8 mouse cellular contexts compared by ENCODE assay signal in the genomic region with DNA sequence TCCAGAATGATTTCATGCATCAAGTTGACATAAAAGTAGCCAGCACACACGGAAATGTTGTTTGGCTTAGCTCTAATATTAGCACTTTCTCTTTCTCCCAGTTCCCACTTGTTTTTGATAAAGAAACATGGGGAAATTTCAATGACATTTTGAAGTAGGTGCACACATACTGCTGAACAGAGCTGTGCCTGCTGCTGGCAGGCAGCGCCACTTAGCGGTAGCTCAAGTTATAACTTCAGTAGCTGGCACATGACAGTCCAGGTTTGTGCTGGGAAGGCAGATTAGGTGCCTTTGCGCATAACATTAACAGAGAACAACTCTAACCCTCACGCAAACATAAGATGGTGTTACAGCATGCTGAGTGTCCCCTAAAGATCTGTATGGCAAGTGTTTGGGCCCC. TPM values are rescaled to one million over a fixed set of nuclear protein-coding genes. Genes with fewer than 3 reads are reported as not detected.
A peak's percentile ranks its signal among the peaks of the same experiment; 100 is the strongest.
DNase-seq lines count a peak whose midpoint lies in the region; ATAC-seq and TF ChIP-seq lines count a peak whose summit lies in the region.

No protein-coding gene starts in this region.

- no peak overlapping the region for H3K4me2 ChIP-seq in midbrain, embryonic 16.5 days (ENCODE audit: low read length)

- H3K9me3 ChIP-seq in limb, embryonic 10.5 days (replicated peaks): no peaks in the 10 kb centered on the region
- no peaks in the 10 kb centered on the region for H3K9me3 ChIP-seq in midbrain, embryonic 16.5 days (replicated peaks; ENCODE audit: control insufficient read depth, low read length, poor library complexity, severe bottlenecking)

- no peak for TF ChIP-seq POLR2A in thymus, adult 2 months (IDR thresholded peaks at IDR 0.05; ENCODE audit: control insufficient read depth, extremely low read depth, insufficient read depth, low read length, poor library complexity)

- peak; percentile 13 for DNase-seq in gastrocnemius, adult 18-20 months (ENCODE audit: low spot score)
- DNase-seq in gastrocnemius, postnatal 25 days: no peak
- DNase-seq in spleen, postnatal 10 days (ENCODE audit: low spot score in 2 of 2): peak; percentile 23 to 64
- DNase-seq in spleen, postnatal 36 days (ENCODE audit: low spot score in 2 of 2): no peak
- DNase-seq in limb, embryonic 10.5 days (ENCODE audit: low spot score): peak; percentile 33
- peak; percentile 27 for DNase-seq in thymus, adult 2 months

- H3K27me3 ChIP-seq in limb, embryonic 10.5 days (ENCODE audit: low read depth, poor library complexity, severe bottlenecking): no peaks in the 10 kb centered on the region
- H3K27me3 ChIP-seq in thymus, adult 2 months (ENCODE audit: control insufficient read depth, insufficient read depth, low read length): no peaks in the 10 kb centered on the region
- no peaks in the 10 kb centered on the region for H3K27me3 ChIP-seq in midbrain, embryonic 16.5 days (ENCODE audit: control insufficient read depth, insufficient read depth, low read depth, low read length)

- no peak overlapping the region for H3K27ac ChIP-seq in limb, embryonic 10.5 days
- H3K27ac ChIP-seq in thymus, adult 2 months (ENCODE audit: control insufficient read depth, insufficient read depth, low read length): no peak overlapping the region
- H3K27ac ChIP-seq in midbrain, embryonic 16.5 days (ENCODE audit: low read length): no peak overlapping the region

- no peaks in the 10 kb centered on the region for H3K36me3 ChIP-seq in limb, embryonic 10.5 days
- no peaks in the 10 kb centered on the region for H3K36me3 ChIP-seq in thymus, adult 2 months (ENCODE audit: control insufficient read depth, insufficient read depth, low read length)
- no peaks in the 10 kb centered on the region for H3K36me3 ChIP-seq in midbrain, embryonic 16.5 days (ENCODE audit: control insufficient read depth, insufficient read depth, low read length)

- 32% methylated on average over 5 of the region's 5 CpGs for WGBS in limb, embryonic 10.5 days
- WGBS in thymus, adult 2 months: 76% methylated on average over 5 of the region's 5 CpGs
- WGBS in midbrain, embryonic 16.5 days: 39% methylated on average over 5 of the region's 5 CpGs

- no peak overlapping the region for H3K9ac ChIP-seq in midbrain, embryonic 16.5 days (ENCODE audit: low read depth, low read length)

- peak; percentile 44; the same call in 1 of the 2 replicates for TF ChIP-seq CTCF in thymus, adult 2 months (IDR thresholded peaks at IDR 0.05; ENCODE audit: borderline replicate concordance, control insufficient read depth, extremely low read depth, insufficient read depth, low read length, poor library complexity)

- ATAC-seq in common myeloid progenitor, adult 5-6 weeks (replicated peaks; ENCODE audit: low read depth, poor library complexity, severe bottlenecking): peak; percentile 70
- no peak for ATAC-seq in midbrain, embryonic 16.5 days

- no peaks in the 10 kb centered on the region for H3K4me1 ChIP-seq in limb, embryonic 10.5 days
- H3K4me1 ChIP-seq in thymus, adult 2 months (replicated peaks; ENCODE audit: control insufficient read depth, insufficient read depth, low read length): no peaks in the 10 kb centered on the region
- peaks cover 6% of the 10 kb centered on the region; the same call in 1 of the 2 replicates for H3K4me1 ChIP-seq in midbrain, embryonic 16.5 days (ENCODE audit: control insufficient read depth, insufficient read depth, low read length)

- H3K4me3 ChIP-seq in limb, embryonic 10.5 days: no peak overlapping the region
- H3K4me3 ChIP-seq in thymus, adult 2 months (ENCODE audit: control insufficient read depth, insufficient read depth, low read length): no peak overlapping the region
- no peak overlapping the region for H3K4me3 ChIP-seq in midbrain, embryonic 16.5 days (ENCODE audit: low read depth, low read length)

RNA-seq across cellular contexts. Expression of a gene that starts 27.9 kb away (rescaled TPM):
- total RNA-seq in gastrocnemius, adult 18-20 months (2021): 10 to 100 TPM; 31.0 to 34.1 TPM
- 10 to 100 TPM; 29.8 to 29.9 TPM for total RNA-seq in gastrocnemius, postnatal 25 days (2021)
- 37.3 and 42.7 TPM in 2 replicates for total RNA-seq in common myeloid progenitor, adult 5-6 weeks (2017)
- polyA plus RNA-seq in limb, embryonic 10.5 days (2016; fragmentation: Nextera tagmentation; extraction: Ambion mirVana): 32.2 and 35.5 TPM in 2 replicates
- polyA plus RNA-seq in thymus, adult 2 months (2012; rRNA removed): 13.8 and 21.3 TPM in 2 replicates
- polyA plus RNA-seq in midbrain, embryonic 16.5 days (2015; fragmentation: Nextera tagmentation; extraction: Ambion mirVana): 18.1 and 21.2 TPM in 2 replicates

Comparison
In these comparisons a context has a peak if more than half of its experiments do, and no peak if none do; other contexts are left out.
1. DNase-seq: peak in gastrocnemius, adult 18-20 months (single experiment), spleen, postnatal 10 days (2 of 2), limb, embryonic 10.5 days (single experiment) and thymus, adult 2 months (single experiment); none in gastrocnemius, postnatal 25 days (single experiment) and spleen, postnatal 36 days (0 of 2).